Mouse (Mus musculus): ENCODE results near the gene Dgki. TPM values are rescaled to one million over a fixed set of nuclear protein-coding genes. Genes with fewer than 3 reads are reported as not detected.

Gene Dgki
- polyA plus RNA-seq, 1 experiment, result not detected

GRCm38 (mm10) chr6:37252536-37252935, 47.4 kb downstream of the Dgki start:
- no peaks in the 10 kb centered on the region for H3K27me3 ChIP-seq (ENCODE audit: control insufficient read depth, insufficient read depth, insufficient read length)
- TF ChIP-seq FOSL1 (IDR thresholded peaks at IDR 0.05; ENCODE audit: insufficient read depth, low read length, poor library complexity, severe bottlenecking) (no peak), MYOG (IDR thresholded peaks at IDR 0.05; ENCODE audit: control insufficient read depth, extremely low read depth, insufficient read length) (no peak), MAX (IDR thresholded peaks at IDR 0.05) (no peak), CTCF (IDR thresholded peaks at IDR 0.05; ENCODE audit: control insufficient read depth, insufficient read depth, insufficient read length) (no peak), USF1 (IDR thresholded peaks at IDR 0.05; ENCODE audit: low read depth) (no peak), MYOD1 (IDR thresholded peaks at IDR 0.05; ENCODE audit: control insufficient read depth, insufficient read length, low read depth) (no peak), CEBPB (IDR thresholded peaks at IDR 0.05; ENCODE audit: low read depth) (no peak)
- H3K4me3 ChIP-seq (ENCODE audit: insufficient read depth, poor library complexity, severe bottlenecking), result no peak overlapping the region
- H3K79me3 ChIP-seq (ENCODE audit: low read depth), result no peaks in the 10 kb centered on the region
- no peaks in the 10 kb centered on the region for H3K36me3 ChIP-seq (ENCODE audit: control insufficient read depth, insufficient read depth)
- no peaks in the 10 kb centered on the region for H3K79me2 ChIP-seq (ENCODE audit: control insufficient read depth, insufficient read depth)
- no peak overlapping the region for H3ac ChIP-seq (ENCODE audit: control insufficient read depth, insufficient read length, low read depth)

- Histone ChIP-seq H3K79me2 (ENCODE audit: control insufficient read depth, insufficient read depth) (no peaks in the 10 kb centered on the region), H3ac (ENCODE audit: control insufficient read depth, insufficient read length, low read depth) (no peak overlapping the region), H3K79me3 (ENCODE audit: low read depth) (no peaks in the 10 kb centered on the region), H3K4me3 (ENCODE audit: insufficient read depth, poor library complexity, severe bottlenecking) (no peak overlapping the region), H3K27me3 (ENCODE audit: control insufficient read depth, insufficient read depth, insufficient read length) (no peaks in the 10 kb centered on the region), H3K36me3 (ENCODE audit: control insufficient read depth, insufficient read depth) (no peaks in the 10 kb centered on the region)
- TF ChIP-seq MAX (IDR thresholded peaks at IDR 0.05), result no peak
- TF ChIP-seq MYOG (IDR thresholded peaks at IDR 0.05; ENCODE audit: control insufficient read depth, extremely low read depth, insufficient read length), result no peak
- TF ChIP-seq USF1 (IDR thresholded peaks at IDR 0.05; ENCODE audit: low read depth), result no peak
- no peak for TF ChIP-seq CTCF (IDR thresholded peaks at IDR 0.05; ENCODE audit: control insufficient read depth, insufficient read depth, insufficient read length)
- TF ChIP-seq MYOD1 (IDR thresholded peaks at IDR 0.05; ENCODE audit: control insufficient read depth, insufficient read length, low read depth), result no peak
- no peak for TF ChIP-seq FOSL1 (IDR thresholded peaks at IDR 0.05; ENCODE audit: insufficient read depth, low read length, poor library complexity, severe bottlenecking)
- no peak for TF ChIP-seq CEBPB (IDR thresholded peaks at IDR 0.05; ENCODE audit: low read depth)
Observed at GRCm38 (mm10) chr6:37250671-37251070, 49.3 kb downstream of the Dgki start.

DNA sequence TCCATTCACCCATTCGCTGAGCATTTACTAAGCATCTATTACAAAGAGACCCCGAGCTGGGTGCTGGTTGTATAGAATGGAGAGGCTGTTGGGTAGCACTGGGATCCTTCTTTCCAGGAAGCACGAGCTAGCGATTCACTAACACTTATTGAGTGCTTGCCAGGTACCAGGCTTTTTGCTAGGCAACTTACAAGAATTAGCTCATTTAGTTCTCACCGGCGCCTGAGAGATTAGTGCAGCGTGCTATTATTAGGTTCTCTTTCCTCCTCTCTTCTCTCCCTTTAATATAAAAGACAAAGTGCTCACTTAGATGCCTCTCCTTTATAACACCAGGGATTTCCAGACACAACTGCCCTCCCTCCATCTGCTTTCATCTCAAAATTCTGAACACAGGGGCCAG, 54.2 kb downstream of the Dgki start:
- Histone ChIP-seq H3K27me3 (ENCODE audit: control insufficient read depth, insufficient read depth, insufficient read length) (no peaks in the 10 kb centered on the region), H3ac (ENCODE audit: control insufficient read depth, insufficient read length, low read depth) (no peak overlapping the region)
- TF ChIP-seq MYOG (IDR thresholded peaks at IDR 0.05; ENCODE audit: control insufficient read depth, extremely low read depth, insufficient read length), result no peak
- no peak for TF ChIP-seq FOSL1 (IDR thresholded peaks at IDR 0.05; ENCODE audit: insufficient read depth, low read length, poor library complexity, severe bottlenecking)
- no peak for TF ChIP-seq CEBPB (IDR thresholded peaks at IDR 0.05; ENCODE audit: low read depth)
- TF ChIP-seq MYOD1 (IDR thresholded peaks at IDR 0.05; ENCODE audit: control insufficient read depth, insufficient read length, low read depth), result no peak
- no peak for TF ChIP-seq CTCF (IDR thresholded peaks at IDR 0.05; ENCODE audit: control insufficient read depth, insufficient read depth, insufficient read length)
- no peak for TF ChIP-seq USF1 (IDR thresholded peaks at IDR 0.05; ENCODE audit: low read depth)
- no peak for TF ChIP-seq MAX (IDR thresholded peaks at IDR 0.05)

DNA sequence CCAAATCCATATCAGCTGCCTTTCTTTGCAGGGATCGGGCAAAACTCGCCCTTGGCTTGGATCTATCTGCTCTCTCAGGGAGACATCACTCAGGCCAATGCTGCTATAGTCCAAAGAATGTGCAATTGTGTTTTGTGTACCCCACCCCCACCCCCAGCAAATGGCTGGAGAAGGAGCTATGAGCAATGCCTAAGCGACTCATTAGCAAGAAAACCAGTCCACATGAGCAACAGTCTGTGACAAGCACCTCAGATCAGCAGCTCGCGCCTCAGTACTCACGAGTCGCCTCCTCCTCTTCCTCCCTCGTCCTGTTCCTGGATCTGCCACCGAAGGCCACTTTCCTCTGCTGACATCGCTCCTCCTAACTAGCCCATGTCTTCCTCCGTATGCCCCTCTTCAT, 55.9 kb downstream of the Dgki start:
- no peaks in the 10 kb centered on the region for H3K79me3 ChIP-seq (ENCODE audit: low read depth)
- TF ChIP-seq MYOD1 (IDR thresholded peaks at IDR 0.05; ENCODE audit: control insufficient read depth, insufficient read length, low read depth), result no peak
- no peak for TF ChIP-seq FOSL1 (IDR thresholded peaks at IDR 0.05; ENCODE audit: insufficient read depth, low read length, poor library complexity, severe bottlenecking)
- TF ChIP-seq MAX (IDR thresholded peaks at IDR 0.05), result no peak
- TF ChIP-seq MYOG (IDR thresholded peaks at IDR 0.05; ENCODE audit: control insufficient read depth, extremely low read depth, insufficient read length), result no peak
- no peak for TF ChIP-seq CEBPB (IDR thresholded peaks at IDR 0.05; ENCODE audit: low read depth)
- TF ChIP-seq CTCF (IDR thresholded peaks at IDR 0.05; ENCODE audit: control insufficient read depth, insufficient read depth, insufficient read length), result no peak
- TF ChIP-seq USF1 (IDR thresholded peaks at IDR 0.05; ENCODE audit: low read depth), result no peak
- H3K4me3 ChIP-seq (ENCODE audit: insufficient read depth, poor library complexity, severe bottlenecking), result no peak overlapping the region
- no peaks in the 10 kb centered on the region for H3K36me3 ChIP-seq (ENCODE audit: control insufficient read depth, insufficient read depth)
- no peaks in the 10 kb centered on the region for H3K79me2 ChIP-seq (ENCODE audit: control insufficient read depth, insufficient read depth)
- H3K27me3 ChIP-seq (ENCODE audit: control insufficient read depth, insufficient read depth, insufficient read length), result no peaks in the 10 kb centered on the region
- H3ac ChIP-seq (ENCODE audit: control insufficient read depth, insufficient read length, low read depth), result no peak overlapping the region

More for the DNA sequence above, 54.2 kb downstream of the Dgki start:
- Histone ChIP-seq H3K4me3 (ENCODE audit: insufficient read depth, poor library complexity, severe bottlenecking) (no peak overlapping the region), H3K79me3 (ENCODE audit: low read depth) (no peaks in the 10 kb centered on the region), H3K79me2 (ENCODE audit: control insufficient read depth, insufficient read depth) (no peaks in the 10 kb centered on the region), H3K36me3 (ENCODE audit: control insufficient read depth, insufficient read depth) (no peaks in the 10 kb centered on the region)

DNA sequence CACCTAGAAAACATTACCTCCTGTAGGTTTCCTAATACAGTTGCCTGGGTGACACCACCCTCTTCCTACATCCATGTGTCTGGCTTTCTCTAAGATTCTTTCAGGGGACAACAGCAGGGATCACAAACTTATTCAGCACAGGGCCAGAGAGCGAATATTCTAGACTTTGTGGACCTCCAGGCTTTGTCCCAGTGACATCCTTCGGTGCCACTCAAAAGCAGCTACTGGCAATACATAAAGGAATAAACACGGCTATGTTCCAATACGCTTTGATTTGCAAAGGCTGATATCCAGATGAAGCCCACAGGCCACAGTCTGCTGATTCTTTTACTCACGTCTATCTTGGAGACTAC, 57.2 kb downstream of the Dgki start:
- H3K36me3 ChIP-seq (ENCODE audit: control insufficient read depth, insufficient read depth), result no peaks in the 10 kb centered on the region
- no peaks in the 10 kb centered on the region for H3K27me3 ChIP-seq (ENCODE audit: control insufficient read depth, insufficient read depth, insufficient read length)
- H3ac ChIP-seq (ENCODE audit: control insufficient read depth, insufficient read length, low read depth), result no peak overlapping the region
- no peak overlapping the region for H3K4me3 ChIP-seq (ENCODE audit: insufficient read depth, poor library complexity, severe bottlenecking)
- H3K79me2 ChIP-seq (ENCODE audit: control insufficient read depth, insufficient read depth), result no peaks in the 10 kb centered on the region
- TF ChIP-seq MAX (IDR thresholded peaks at IDR 0.05), result no peak
- TF ChIP-seq CTCF (IDR thresholded peaks at IDR 0.05; ENCODE audit: control insufficient read depth, insufficient read depth, insufficient read length), result no peak
- no peak for TF ChIP-seq MYOG (IDR thresholded peaks at IDR 0.05; ENCODE audit: control insufficient read depth, extremely low read depth, insufficient read length)
- TF ChIP-seq MYOD1 (IDR thresholded peaks at IDR 0.05; ENCODE audit: control insufficient read depth, insufficient read length, low read depth), result no peak
- no peak for TF ChIP-seq CEBPB (IDR thresholded peaks at IDR 0.05; ENCODE audit: low read depth)
- no peaks in the 10 kb centered on the region for H3K79me3 ChIP-seq (ENCODE audit: low read depth)
